Mouse (Mus musculus): Measurements from ENCODE around the gene Bcam. TPM values are rescaled to one million over a fixed set of nuclear protein-coding genes. Genes with fewer than 3 reads are reported as not detected.

Gene Bcam
- polyA plus RNA-seq, 1 experiment from 2014 or later, result 163 TPM

DNA sequence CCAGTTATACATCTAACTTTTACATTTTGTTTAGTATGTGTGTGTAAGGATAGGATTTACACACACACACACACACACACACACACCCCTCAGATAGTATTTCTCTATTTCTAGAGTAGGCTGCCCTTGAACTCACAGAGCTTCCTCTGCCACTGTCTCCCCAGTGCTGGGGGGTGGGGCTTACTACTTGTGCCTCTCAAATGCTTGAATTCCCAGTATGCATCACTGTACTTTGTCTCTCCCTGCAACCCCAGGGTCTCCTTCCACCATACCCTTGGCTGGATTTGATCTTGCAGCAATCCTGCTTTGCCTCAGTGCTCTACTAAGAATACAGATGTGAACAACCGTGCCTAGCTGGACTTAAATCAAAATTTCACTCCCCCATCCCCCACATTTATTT lies 16.8 kb downstream of the Bcam start:
- H3K36me3 ChIP-seq (ENCODE audit: control insufficient read depth, insufficient read depth, low read length), result 0 out of 2 replicates have a peak, but pooled peaks cover 4% of the 10 kb centered on the region
- no peak overlapping the region for H3K9ac ChIP-seq (ENCODE audit: low read depth, low read length)
- no peak overlapping the region for H3K27ac ChIP-seq (ENCODE audit: low read depth, low read length)
- WGBS (ENCODE audit: insufficient replicate concordance), result 71% methylated on average over 1 of the region's 1 CpGs
- ATAC-seq (replicated peaks; ENCODE audit: insufficient number of reproducible peaks, low FRiP score, low TSS enrichment), result no peak
- H3K27me3 ChIP-seq (ENCODE audit: control insufficient read depth, insufficient read depth, low read length), result no peaks in the 10 kb centered on the region
- H3K9me3 ChIP-seq (replicated peaks; ENCODE audit: control insufficient read depth, low read length), result no peaks in the 10 kb centered on the region
- peaks cover 33% of the 10 kb centered on the region for H3K4me1 ChIP-seq (ENCODE audit: control insufficient read depth, insufficient read depth, low read length)
- H3K4me3 ChIP-seq (ENCODE audit: low read depth, low read length), result no peak overlapping the region
- H3K4me2 ChIP-seq, result no peak overlapping the region

DNA sequence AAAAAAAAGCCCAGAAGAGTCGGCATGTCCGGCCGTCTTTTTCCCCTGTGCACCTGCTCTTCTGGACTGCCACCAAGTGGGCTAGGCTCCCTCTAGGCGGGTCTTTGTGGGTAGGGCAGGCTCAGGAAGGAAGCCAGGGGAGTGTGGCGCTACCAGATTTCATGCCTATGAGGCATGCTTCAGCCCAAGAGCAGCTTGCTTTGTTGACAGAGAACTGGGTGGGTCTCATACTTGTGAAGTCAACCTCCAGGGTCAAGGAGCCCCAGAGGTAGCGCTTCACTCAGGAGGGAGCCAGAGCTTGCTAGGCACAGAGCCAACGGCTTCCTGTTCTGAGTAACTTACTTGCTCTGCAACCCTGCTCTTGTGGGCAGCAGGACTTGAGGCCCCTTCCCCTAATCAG lies 17.2 kb downstream of the Bcam start:
- no peaks in the 10 kb centered on the region for H3K9me3 ChIP-seq (replicated peaks; ENCODE audit: control insufficient read depth, low read length)
- no peak for ATAC-seq (replicated peaks; ENCODE audit: insufficient number of reproducible peaks, low FRiP score, low TSS enrichment)
- H3K9ac ChIP-seq (ENCODE audit: low read depth, low read length), result no peak overlapping the region
- WGBS (ENCODE audit: insufficient replicate concordance), result 65% methylated on average over 7 of the region's 7 CpGs
- no peaks in the 10 kb centered on the region for H3K27me3 ChIP-seq (ENCODE audit: control insufficient read depth, insufficient read depth, low read length)
- no peak overlapping the region for H3K4me3 ChIP-seq (ENCODE audit: low read depth, low read length)
- H3K4me2 ChIP-seq, result no peak overlapping the region; the same call in 1 of the 2 replicates
- peaks cover 33% of the 10 kb centered on the region for H3K4me1 ChIP-seq (ENCODE audit: control insufficient read depth, insufficient read depth, low read length)
- H3K27ac ChIP-seq (ENCODE audit: low read depth, low read length), result no peak overlapping the region
- H3K36me3 ChIP-seq (ENCODE audit: control insufficient read depth, insufficient read depth, low read length), result 0 out of 2 replicates have a peak, but pooled peaks cover 4% of the 10 kb centered on the region

DNA sequence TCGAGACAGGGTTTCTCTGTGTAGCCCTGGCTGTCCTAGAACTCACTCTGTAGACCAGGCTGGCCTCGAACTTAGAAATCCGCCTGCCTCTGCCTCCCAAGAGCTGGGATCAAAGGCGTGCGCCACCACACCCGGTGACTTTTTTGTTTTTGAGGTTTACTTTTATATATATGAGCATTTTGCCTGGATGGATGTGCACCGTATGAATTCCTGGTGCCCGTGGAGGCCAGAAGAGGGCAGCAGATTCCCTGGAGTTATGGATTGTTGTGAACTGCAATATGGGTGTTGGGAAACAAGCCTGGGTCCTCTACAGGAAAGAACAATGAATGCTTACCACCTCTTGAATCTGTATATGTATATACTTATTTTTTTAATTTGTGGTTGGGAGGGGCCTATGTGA lies 18.2 kb downstream of the Bcam start:
- Histone ChIP-seq H3K4me2 (no peak overlapping the region), H3K4me3 (ENCODE audit: low read depth, low read length) (no peak overlapping the region), H3K9ac (ENCODE audit: low read depth, low read length) (no peak overlapping the region), H3K9me3 (replicated peaks; ENCODE audit: control insufficient read depth, low read length) (no peaks in the 10 kb centered on the region), H3K27me3 (ENCODE audit: control insufficient read depth, insufficient read depth, low read length) (no peaks in the 10 kb centered on the region), H3K27ac (ENCODE audit: low read depth, low read length) (no peak overlapping the region), H3K36me3 (ENCODE audit: control insufficient read depth, insufficient read depth, low read length) (no peaks in the 10 kb centered on the region), H3K4me1 (ENCODE audit: control insufficient read depth, insufficient read depth, low read length) (peaks cover 40% of the 10 kb centered on the region)
- 65% methylated on average over 8 of the region's 8 CpGs for WGBS (ENCODE audit: insufficient replicate concordance)
- no peak for ATAC-seq (replicated peaks; ENCODE audit: insufficient number of reproducible peaks, low FRiP score, low TSS enrichment)

DNA sequence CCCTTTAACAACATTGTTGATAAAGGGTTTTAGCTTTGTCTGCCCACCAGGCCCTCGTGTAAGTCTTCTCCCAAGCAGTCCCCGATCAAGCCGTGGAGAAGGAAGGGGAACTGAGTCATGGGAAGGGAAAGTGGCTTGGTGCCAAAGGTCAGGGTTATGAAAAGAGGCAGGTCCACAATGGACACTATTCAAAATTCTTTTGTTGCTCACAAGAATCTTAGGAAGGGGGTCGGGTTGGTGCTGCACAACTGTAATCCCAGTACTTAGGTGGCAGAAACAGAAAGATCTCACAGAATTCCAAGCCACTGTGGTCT lies 19.8 kb downstream of the Bcam start:
- H3K4me3 ChIP-seq (ENCODE audit: low read depth, low read length), result no peak overlapping the region
- no peak overlapping the region for H3K4me2 ChIP-seq
- H3K27ac ChIP-seq (ENCODE audit: low read depth, low read length), result peak overlapping the region; percentile 81; the same call in 1 of the 2 replicates
- 40% methylated on average over 4 of the region's 4 CpGs for WGBS (ENCODE audit: insufficient replicate concordance)
- H3K9me3 ChIP-seq (replicated peaks; ENCODE audit: control insufficient read depth, low read length), result no peaks in the 10 kb centered on the region
- no peak for ATAC-seq (replicated peaks; ENCODE audit: insufficient number of reproducible peaks, low FRiP score, low TSS enrichment)
- peaks cover 46% of the 10 kb centered on the region for H3K4me1 ChIP-seq (ENCODE audit: control insufficient read depth, insufficient read depth, low read length)
- H3K36me3 ChIP-seq (ENCODE audit: control insufficient read depth, insufficient read depth, low read length), result no peaks in the 10 kb centered on the region
- 0 out of 2 replicates have a peak overlapping the region, but pooled peaks have one; percentile 70 for H3K9ac ChIP-seq (ENCODE audit: low read depth, low read length)
- H3K27me3 ChIP-seq (ENCODE audit: control insufficient read depth, insufficient read depth, low read length), result no peaks in the 10 kb centered on the region

DNA sequence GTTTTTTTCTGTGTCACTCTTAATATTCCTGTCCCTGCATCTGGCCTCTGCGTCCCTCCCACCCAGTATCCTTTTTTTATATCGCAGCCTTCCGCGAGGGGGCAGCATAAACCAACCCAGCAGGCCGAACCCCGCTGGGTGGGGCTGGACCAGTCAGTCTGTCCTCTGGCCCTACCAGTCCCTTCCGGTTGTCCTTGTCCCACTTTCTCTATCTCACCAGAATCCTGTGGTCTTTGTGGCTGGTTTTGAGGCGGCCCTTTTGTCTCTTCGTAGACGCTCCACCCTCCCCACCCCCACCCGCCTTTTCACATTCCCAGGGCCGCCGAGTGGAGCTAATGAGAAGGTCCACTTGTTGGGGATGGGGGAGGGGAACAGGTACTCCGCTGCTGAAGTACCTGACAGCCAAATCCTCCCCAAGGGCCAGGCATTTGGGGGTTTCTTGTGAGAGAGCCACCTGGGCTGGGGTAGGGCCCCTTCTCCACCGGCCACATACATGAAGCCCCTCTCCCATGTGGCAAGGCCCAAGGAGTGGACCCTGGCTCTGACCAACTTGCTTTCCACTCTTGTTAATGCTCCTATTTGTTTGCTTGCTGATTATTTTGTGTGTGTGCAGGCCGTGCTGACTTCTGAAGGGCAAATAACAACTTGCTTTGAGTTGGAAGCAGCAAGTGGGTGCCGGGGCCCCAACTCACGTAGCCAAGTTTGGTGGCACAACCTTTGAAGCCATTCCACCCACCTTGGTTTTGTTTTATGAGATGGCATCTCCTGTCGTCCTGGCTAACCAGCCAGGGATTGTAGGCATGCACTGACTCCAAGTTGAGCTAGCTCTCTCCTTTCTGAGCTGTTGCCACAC lies 20.4 kb downstream of the Bcam start, which contains the start of gene Nectin2:
TSS of gene Nectin2 (minus strand) at position 267 of the 853 bp plus-strand sequence.
- Histone ChIP-seq H3K9me3 (replicated peaks; ENCODE audit: control insufficient read depth, low read length) (no peaks in the 10 kb centered on the region), H3K27me3 (ENCODE audit: control insufficient read depth, insufficient read depth, low read length) (no peaks in the 10 kb centered on the region), H3K27ac (ENCODE audit: low read depth, low read length) (peak within 1 kb of the TSS; percentile 94), H3K4me1 (ENCODE audit: control insufficient read depth, insufficient read depth, low read length) (peaks cover 45% of the 10 kb centered on the region), H3K36me3 (ENCODE audit: control insufficient read depth, insufficient read depth, low read length) (no peaks in the 10 kb centered on the region), H3K4me2 (peak within 1 kb of the TSS; percentile 96), H3K9ac (ENCODE audit: low read depth, low read length) (peak within 1 kb of the TSS; percentile 94), H3K4me3 (ENCODE audit: low read depth, low read length) (peak within 1 kb of the TSS; percentile 85)
- peak; percentile 72 for ATAC-seq (replicated peaks; ENCODE audit: insufficient number of reproducible peaks, low FRiP score, low TSS enrichment)
- 14% methylated on average over 19 of the region's 19 CpGs for WGBS (ENCODE audit: insufficient replicate concordance)

DNA sequence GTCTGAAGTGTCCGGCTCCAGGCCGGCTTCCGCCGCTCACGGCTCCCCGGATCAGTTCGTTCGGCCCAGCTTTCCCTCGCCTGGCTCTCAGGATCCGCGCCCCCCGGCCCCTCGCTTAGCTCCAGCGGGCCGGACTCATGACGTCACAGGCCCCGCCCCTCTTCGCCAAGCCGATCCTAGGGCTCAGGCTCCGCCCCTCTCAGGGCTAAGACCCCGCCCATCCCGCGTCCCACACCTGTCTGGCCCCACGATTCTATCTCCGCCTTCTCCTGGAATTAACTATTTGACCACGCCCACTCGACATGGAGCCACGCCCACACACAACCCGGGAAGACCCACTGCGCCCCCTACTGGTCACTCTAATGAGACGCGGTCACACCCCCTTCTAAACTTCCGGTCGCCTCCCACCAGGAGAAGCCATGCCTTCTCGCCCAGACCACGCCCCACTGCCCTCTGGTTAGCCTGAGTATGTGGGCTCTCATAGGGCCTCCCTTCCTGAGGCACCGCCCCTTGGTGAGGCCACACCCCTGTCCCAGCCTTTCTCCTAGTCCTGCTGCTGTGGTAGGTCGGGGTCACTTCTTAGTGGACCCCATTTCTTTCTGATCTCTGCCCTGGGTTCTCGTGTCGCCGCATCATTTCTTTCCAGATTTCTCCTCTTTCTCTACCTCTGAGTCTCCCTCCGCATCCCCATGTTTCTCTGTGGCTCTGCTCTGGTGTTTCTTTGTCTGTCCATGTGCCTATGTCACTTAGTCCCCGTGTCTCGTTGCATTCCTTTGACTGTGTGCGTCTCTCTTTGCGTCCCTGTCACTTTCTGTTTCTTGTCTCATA lies 21.2 kb downstream of the Bcam start:
- Histone ChIP-seq H3K4me1 (ENCODE audit: control insufficient read depth, insufficient read depth, low read length) (peaks cover 49% of the 10 kb centered on the region), H3K27me3 (ENCODE audit: control insufficient read depth, insufficient read depth, low read length) (no peaks in the 10 kb centered on the region), H3K9me3 (replicated peaks; ENCODE audit: control insufficient read depth, low read length) (no peaks in the 10 kb centered on the region), H3K4me3 (ENCODE audit: low read depth, low read length) (peak overlapping the region; percentile 85), H3K27ac (ENCODE audit: low read depth, low read length) (peak overlapping the region; percentile 94), H3K4me2 (peak overlapping the region; percentile 96), H3K36me3 (ENCODE audit: control insufficient read depth, insufficient read depth, low read length) (no peaks in the 10 kb centered on the region), H3K9ac (ENCODE audit: low read depth, low read length) (peak overlapping the region; percentile 94)
- ATAC-seq (replicated peaks; ENCODE audit: insufficient number of reproducible peaks, low FRiP score, low TSS enrichment), result peak; percentile 90
- under 1% methylated on average over 37 of the region's 46 CpGs for WGBS (ENCODE audit: insufficient replicate concordance)

DNA sequence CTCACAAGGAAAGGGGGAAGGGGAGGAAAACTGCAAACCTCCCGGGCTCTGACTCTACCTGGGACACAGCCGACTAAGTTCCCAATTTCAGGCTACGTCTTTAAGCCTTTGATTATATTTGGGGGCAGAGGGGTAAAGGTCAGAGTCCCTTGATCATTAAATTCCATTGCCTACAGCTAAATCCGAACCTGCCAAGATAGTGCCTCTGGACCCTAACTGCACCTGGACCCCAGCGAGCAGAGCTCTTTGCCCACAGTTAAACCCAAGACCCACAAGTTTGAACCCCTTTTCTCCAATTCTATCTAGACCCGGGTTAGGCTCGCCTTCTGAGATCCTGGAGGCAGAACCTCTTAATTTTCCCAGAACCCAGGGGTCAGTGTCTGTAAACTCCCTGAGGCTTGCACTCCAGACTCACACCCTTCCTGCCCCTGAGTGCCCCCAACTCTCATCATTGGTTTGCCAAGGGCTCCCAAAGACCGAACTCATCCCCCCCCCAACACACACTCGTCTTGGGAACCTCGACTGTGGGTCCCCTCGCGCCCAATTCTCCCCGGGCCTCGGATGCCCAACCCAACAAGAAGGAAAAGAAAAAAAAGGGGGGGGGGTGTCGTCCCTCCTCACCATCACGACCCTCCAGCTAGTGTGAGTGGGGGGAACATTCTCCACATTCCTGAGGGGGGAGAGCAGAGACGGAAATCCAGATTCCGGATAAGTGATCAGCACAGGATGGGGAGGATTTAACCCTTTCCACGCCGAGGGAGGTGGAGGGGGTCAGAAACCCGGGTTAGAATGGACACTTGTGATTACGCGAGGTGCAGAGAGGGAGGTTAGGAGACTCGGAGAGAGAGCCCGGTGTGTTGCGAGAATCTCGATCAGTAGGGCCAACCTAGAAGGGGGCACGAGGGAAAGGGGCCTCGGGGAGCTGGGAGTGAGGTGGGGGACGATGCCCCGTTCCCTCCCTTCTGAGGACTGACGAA lies 22.3 kb downstream of the Bcam start:
- Histone ChIP-seq H3K4me3 (ENCODE audit: low read depth, low read length) (peak overlapping the region; percentile 85), H3K27ac (ENCODE audit: low read depth, low read length) (peak overlapping the region; percentile 94), H3K9me3 (replicated peaks; ENCODE audit: control insufficient read depth, low read length) (no peaks in the 10 kb centered on the region), H3K4me1 (ENCODE audit: control insufficient read depth, insufficient read depth, low read length) (peaks cover 54% of the 10 kb centered on the region), H3K9ac (ENCODE audit: low read depth, low read length) (peak overlapping the region; percentile 94), H3K4me2 (peak overlapping the region; percentile 96), H3K36me3 (ENCODE audit: control insufficient read depth, insufficient read depth, low read length) (no peaks in the 10 kb centered on the region), H3K27me3 (ENCODE audit: control insufficient read depth, insufficient read depth, low read length) (no peaks in the 10 kb centered on the region)
- no peak for ATAC-seq (replicated peaks; ENCODE audit: insufficient number of reproducible peaks, low FRiP score, low TSS enrichment)
- WGBS (ENCODE audit: insufficient replicate concordance), result under 1% methylated on average over 32 of the region's 32 CpGs
